Mouse (Mus musculus): ENCODE measurements around the gene Bub1b.

GRCm38 (mm10) chr2:118597673-118598568 is at the start of gene Bub1b:
- peak; percentile 51 for TF ChIP-seq USF1 (IDR thresholded peaks at IDR 0.05; ENCODE audit: low read depth)
- TF ChIP-seq POLR2A (IDR thresholded peaks at IDR 0.05; ENCODE audit: insufficient read length, low read depth), result no peak
- TF ChIP-seq MAX (IDR thresholded peaks at IDR 0.05; ENCODE audit: low read depth), result no peak
- TF ChIP-seq REST (IDR thresholded peaks at IDR 0.05; ENCODE audit: insufficient read depth, insufficient read length), result no peak
